Mouse (Mus musculus): ENCODE data around the gene Nfil3. TPM values are rescaled to one million over a fixed set of nuclear protein-coding genes. Genes with fewer than 3 reads are reported as not detected.
A peak's percentile ranks its signal among the peaks of the same experiment; 100 is the strongest.

Gene Nfil3
- polyA plus RNA-seq, 1 experiment from 2014 or later: 45.6 TPM

GRCm38 (mm10) chr13:53007781-53008180, 26.9 kb upstream of the Nfil3 start:
- Histone ChIP-seq H3K27me3 (ENCODE audit: control insufficient read depth, insufficient read depth, low read length) (no peaks in the 10 kb centered on the region), H3K36me3 (replicated peaks; ENCODE audit: control insufficient read depth, insufficient read depth) (no peaks in the 10 kb centered on the region), H3K4me1 (replicated peaks; ENCODE audit: control insufficient read depth, insufficient read depth, low read length) (0 out of 2 replicates have a peak, but pooled peaks cover 4% of the 10 kb centered on the region), H3K4me3 (replicated peaks; ENCODE audit: low read length) (no peak overlapping the region), H3K27ac (no peak overlapping the region), H3K4me2 (replicated peaks) (no peak overlapping the region), H3K9ac (no peak overlapping the region), H3K9me3 (ENCODE audit: control insufficient read depth, low read length) (no peaks in the 10 kb centered on the region)
- ATAC-seq (ENCODE audit: low FRiP score): no peak
- 68% methylated on average over 3 of the region's 3 CpGs for WGBS
- no peak for DNase-seq (ENCODE audit: low spot score)

GRCm38 (mm10) chr13:53003286-53003685, 22.4 kb upstream of the Nfil3 start:
- H3K4me3 ChIP-seq (replicated peaks; ENCODE audit: low read length): no peak overlapping the region
- ATAC-seq (ENCODE audit: low FRiP score) (no peak), DNase-seq (ENCODE audit: low spot score) (no peak)
- H3K4me1 ChIP-seq (replicated peaks; ENCODE audit: control insufficient read depth, insufficient read depth, low read length): no peaks in the 10 kb centered on the region
- no peak overlapping the region for H3K9ac ChIP-seq
- no peak overlapping the region for H3K4me2 ChIP-seq (replicated peaks)
- no peaks in the 10 kb centered on the region for H3K9me3 ChIP-seq (ENCODE audit: control insufficient read depth, low read length)
- WGBS: 58% methylated on average over 3 of the region's 3 CpGs
- H3K27ac ChIP-seq: no peak overlapping the region
- no peaks in the 10 kb centered on the region for H3K27me3 ChIP-seq (ENCODE audit: control insufficient read depth, insufficient read depth, low read length)
- H3K36me3 ChIP-seq (replicated peaks; ENCODE audit: control insufficient read depth, insufficient read depth): no peaks in the 10 kb centered on the region

GRCm38 (mm10) chr13:53001511-53001935, 20.6 kb upstream of the Nfil3 start:
- Histone ChIP-seq H3K27ac (no peak overlapping the region), H3K4me3 (replicated peaks; ENCODE audit: low read length) (no peak overlapping the region), H3K27me3 (ENCODE audit: control insufficient read depth, insufficient read depth, low read length) (no peaks in the 10 kb centered on the region), H3K9ac (no peak overlapping the region), H3K4me1 (replicated peaks; ENCODE audit: control insufficient read depth, insufficient read depth, low read length) (no peaks in the 10 kb centered on the region), H3K36me3 (replicated peaks; ENCODE audit: control insufficient read depth, insufficient read depth) (no peaks in the 10 kb centered on the region), H3K4me2 (replicated peaks) (no peak overlapping the region), H3K9me3 (ENCODE audit: control insufficient read depth, low read length) (no peaks in the 10 kb centered on the region)
- ATAC-seq (ENCODE audit: low FRiP score) (no peak), DNase-seq (ENCODE audit: low spot score) (peak; percentile 24)
- WGBS: 87% methylated on average over 2 of the region's 2 CpGs

- Histone ChIP-seq H3K4me3 (replicated peaks; ENCODE audit: low read length) (no peak overlapping the region), H3K9me3 (ENCODE audit: control insufficient read depth, low read length) (no peaks in the 10 kb centered on the region), H3K27me3 (ENCODE audit: control insufficient read depth, insufficient read depth, low read length) (no peaks in the 10 kb centered on the region), H3K4me1 (replicated peaks; ENCODE audit: control insufficient read depth, insufficient read depth, low read length) (no peaks in the 10 kb centered on the region), H3K27ac (no peak overlapping the region), H3K4me2 (replicated peaks) (no peak overlapping the region), H3K36me3 (replicated peaks; ENCODE audit: control insufficient read depth, insufficient read depth) (no peaks in the 10 kb centered on the region), H3K9ac (no peak overlapping the region)
- DNase-seq (ENCODE audit: low spot score): no peak
- 91% methylated on average over 2 of the region's 2 CpGs for WGBS
- ATAC-seq (ENCODE audit: low FRiP score): no peak
Observed at GRCm38 (mm10) chr13:53000481-53000880, 19.6 kb upstream of the Nfil3 start.

- 92% methylated on average over 10 of the region's 10 CpGs for WGBS
- Histone ChIP-seq H3K9ac (no peak overlapping the region), H3K4me1 (replicated peaks; ENCODE audit: control insufficient read depth, insufficient read depth, low read length) (no peaks in the 10 kb centered on the region), H3K4me2 (replicated peaks) (no peak overlapping the region), H3K9me3 (ENCODE audit: control insufficient read depth, low read length) (no peaks in the 10 kb centered on the region), H3K4me3 (replicated peaks; ENCODE audit: low read length) (no peak overlapping the region), H3K27ac (no peak overlapping the region), H3K27me3 (ENCODE audit: control insufficient read depth, insufficient read depth, low read length) (no peaks in the 10 kb centered on the region), H3K36me3 (replicated peaks; ENCODE audit: control insufficient read depth, insufficient read depth) (no peaks in the 10 kb centered on the region)
- DNase-seq (ENCODE audit: low spot score) (no peak), ATAC-seq (ENCODE audit: low FRiP score) (no peak)
Observed at GRCm38 (mm10) chr13:52998541-52998940, 17.7 kb upstream of the Nfil3 start.

- Histone ChIP-seq H3K27me3 (ENCODE audit: control insufficient read depth, insufficient read depth, low read length) (no peaks in the 10 kb centered on the region), H3K9ac (no peak overlapping the region), H3K9me3 (ENCODE audit: control insufficient read depth, low read length) (no peaks in the 10 kb centered on the region), H3K4me2 (replicated peaks) (no peak overlapping the region), H3K27ac (no peak overlapping the region), H3K36me3 (replicated peaks; ENCODE audit: control insufficient read depth, insufficient read depth) (no peaks in the 10 kb centered on the region), H3K4me1 (replicated peaks; ENCODE audit: control insufficient read depth, insufficient read depth, low read length) (no peaks in the 10 kb centered on the region), H3K4me3 (replicated peaks; ENCODE audit: low read length) (no peak overlapping the region)
- no peak for ATAC-seq (ENCODE audit: low FRiP score)
- DNase-seq (ENCODE audit: low spot score): no peak
- WGBS: 80% methylated on average over 2 of the region's 2 CpGs
Observed at GRCm38 (mm10) chr13:52997806-52998205, 16.9 kb upstream of the Nfil3 start.

- no peak for ATAC-seq (ENCODE audit: low FRiP score)
- 76% methylated on average over 8 of the region's 8 CpGs for WGBS
Observed at GRCm38 (mm10) chr13:52996201-52996600, 15.3 kb upstream of the Nfil3 start.

GRCm38 (mm10) chr13:52994197-52994881, 13.5 kb upstream of the Nfil3 start:
- Histone ChIP-seq H3K27ac (no peak overlapping the region), H3K27me3 (ENCODE audit: control insufficient read depth, insufficient read depth, low read length) (no peaks in the 10 kb centered on the region), H3K4me3 (replicated peaks; ENCODE audit: low read length) (no peak overlapping the region), H3K4me1 (replicated peaks; ENCODE audit: control insufficient read depth, insufficient read depth, low read length) (no peaks in the 10 kb centered on the region), H3K9ac (no peak overlapping the region), H3K9me3 (ENCODE audit: control insufficient read depth, low read length) (no peaks in the 10 kb centered on the region), H3K36me3 (replicated peaks; ENCODE audit: control insufficient read depth, insufficient read depth) (no peaks in the 10 kb centered on the region), H3K4me2 (replicated peaks) (no peak overlapping the region)
- DNase-seq (ENCODE audit: low spot score): no peak
- ATAC-seq (ENCODE audit: low FRiP score): no peak
- WGBS: 87% methylated on average over 10 of the region's 10 CpGs

More at GRCm38 (mm10) chr13:52996201-52996600, 15.3 kb upstream of the Nfil3 start:
- no peaks in the 10 kb centered on the region for H3K36me3 ChIP-seq (replicated peaks; ENCODE audit: control insufficient read depth, insufficient read depth)
- H3K4me3 ChIP-seq (replicated peaks; ENCODE audit: low read length): no peak overlapping the region
- no peaks in the 10 kb centered on the region for H3K27me3 ChIP-seq (ENCODE audit: control insufficient read depth, insufficient read depth, low read length)
- no peak overlapping the region for H3K4me2 ChIP-seq (replicated peaks)
- H3K9ac ChIP-seq: no peak overlapping the region
- no peaks in the 10 kb centered on the region for H3K4me1 ChIP-seq (replicated peaks; ENCODE audit: control insufficient read depth, insufficient read depth, low read length)
- H3K9me3 ChIP-seq (ENCODE audit: control insufficient read depth, low read length): no peaks in the 10 kb centered on the region
- no peak for DNase-seq (ENCODE audit: low spot score)
- H3K27ac ChIP-seq: no peak overlapping the region

- 67% methylated on average over 9 of the region's 9 CpGs for WGBS
- ATAC-seq (ENCODE audit: low FRiP score): no peak
- DNase-seq (ENCODE audit: low spot score): no peak
Observed at GRCm38 (mm10) chr13:52990139-52990538, 9.3 kb upstream of the Nfil3 start.

GRCm38 (mm10) chr13:52989005-52989404, 8.1 kb upstream of the Nfil3 start:
- 90% methylated on average over 16 of the region's 16 CpGs for WGBS
- Histone ChIP-seq H3K27me3 (ENCODE audit: control insufficient read depth, insufficient read depth, low read length) (0 out of 2 replicates have a peak, but pooled peaks cover 3% of the 10 kb centered on the region), H3K36me3 (replicated peaks; ENCODE audit: control insufficient read depth, insufficient read depth) (no peaks in the 10 kb centered on the region)

More at GRCm38 (mm10) chr13:52990139-52990538, 9.3 kb upstream of the Nfil3 start:
- Histone ChIP-seq H3K4me3 (replicated peaks; ENCODE audit: low read length) (no peak overlapping the region), H3K27me3 (ENCODE audit: control insufficient read depth, insufficient read depth, low read length) (0 out of 2 replicates have a peak, but pooled peaks cover 3% of the 10 kb centered on the region), H3K4me1 (replicated peaks; ENCODE audit: control insufficient read depth, insufficient read depth, low read length) (no peaks in the 10 kb centered on the region), H3K36me3 (replicated peaks; ENCODE audit: control insufficient read depth, insufficient read depth) (no peaks in the 10 kb centered on the region), H3K4me2 (replicated peaks) (no peak overlapping the region), H3K9ac (no peak overlapping the region), H3K27ac (no peak overlapping the region), H3K9me3 (ENCODE audit: control insufficient read depth, low read length) (no peaks in the 10 kb centered on the region)

More at GRCm38 (mm10) chr13:52989005-52989404, 8.1 kb upstream of the Nfil3 start:
- H3K4me2 ChIP-seq (replicated peaks): no peak overlapping the region
- DNase-seq (ENCODE audit: low spot score) (no peak), ATAC-seq (ENCODE audit: low FRiP score) (no peak)
- H3K27ac ChIP-seq: no peak overlapping the region
- H3K9me3 ChIP-seq (ENCODE audit: control insufficient read depth, low read length): no peaks in the 10 kb centered on the region
- H3K9ac ChIP-seq: no peak overlapping the region
- H3K4me3 ChIP-seq (replicated peaks; ENCODE audit: low read length): no peak overlapping the region
- no peaks in the 10 kb centered on the region for H3K4me1 ChIP-seq (replicated peaks; ENCODE audit: control insufficient read depth, insufficient read depth, low read length)
